Mouse (Mus musculus): Measurements from ENCODE around the gene Klc1. TPM values are rescaled to one million over a fixed set of nuclear protein-coding genes. Genes with fewer than 3 reads are reported as not detected.

Klc1 gene
- total RNA-seq, 2 experiments from 2014 or later, result 794 to 814 TPM

DNA sequence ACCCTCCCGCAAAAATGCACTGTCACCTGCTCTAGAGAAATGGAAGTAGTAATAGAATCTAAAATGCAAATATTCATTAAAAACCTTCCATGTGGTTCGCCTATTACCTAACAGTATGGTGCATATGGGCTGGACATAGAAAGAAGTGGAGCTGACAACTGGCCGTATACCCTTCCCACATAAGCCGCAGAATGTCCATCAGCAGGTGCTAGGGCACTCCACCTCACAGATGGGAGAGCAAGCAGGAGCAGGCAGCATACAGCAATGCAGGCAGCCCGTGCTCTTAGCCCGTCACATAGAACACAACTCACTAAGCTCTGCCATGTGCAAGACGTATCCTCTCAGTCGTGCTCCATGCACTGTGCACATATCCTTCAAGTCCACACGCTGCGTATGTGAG lies 88.2 kb downstream of the Klc1 start:
- no peak for DNase-seq (ENCODE audit: low spot score in 2 of 2)

DNA sequence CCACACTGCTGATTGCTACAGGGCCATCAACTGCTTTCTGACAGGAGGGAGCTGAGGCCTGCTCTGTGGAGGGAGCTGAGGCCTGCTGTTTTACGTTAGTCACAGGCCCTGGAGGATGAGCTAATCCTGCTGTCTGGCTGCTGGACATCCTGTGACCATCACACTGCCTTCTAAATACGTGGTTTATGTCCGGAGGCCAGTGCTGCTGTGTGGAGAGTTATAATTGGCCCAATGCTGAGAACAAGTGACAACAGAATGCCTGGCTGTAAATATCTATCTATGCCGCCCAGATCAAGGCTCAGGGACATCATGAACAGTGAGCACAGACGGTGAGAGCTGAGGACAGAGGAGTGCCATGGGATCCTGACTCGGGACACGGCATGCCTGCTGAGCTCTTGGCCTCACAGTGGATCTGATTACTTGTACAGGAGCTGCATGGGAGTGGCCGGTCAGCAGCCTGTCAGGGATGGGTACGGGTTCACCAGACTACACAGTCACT lies 89.7 kb downstream of the Klc1 start:
- no peak for DNase-seq (ENCODE audit: low spot score in 2 of 2)

DNA sequence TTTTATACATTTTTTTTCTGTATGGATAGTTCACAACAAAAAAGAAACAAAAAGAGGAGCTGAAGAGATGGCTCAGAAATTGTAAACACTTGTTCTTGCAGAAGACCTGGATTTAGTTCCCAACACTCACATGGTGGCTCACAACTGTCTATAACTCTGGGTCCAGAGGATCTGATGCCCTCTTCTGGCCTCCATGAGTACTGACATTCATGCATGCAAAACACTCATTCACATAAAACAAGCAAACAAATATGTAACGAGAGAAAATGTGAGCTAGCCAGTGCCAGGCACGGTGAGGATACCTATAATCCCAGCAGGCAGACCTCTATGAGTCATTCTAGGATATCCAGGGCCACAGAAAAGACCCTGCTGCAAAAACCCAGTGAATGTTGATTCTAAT lies 92.6 kb downstream of the Klc1 start:
- DNase-seq (ENCODE audit: low spot score in 2 of 2), result no peak

DNA sequence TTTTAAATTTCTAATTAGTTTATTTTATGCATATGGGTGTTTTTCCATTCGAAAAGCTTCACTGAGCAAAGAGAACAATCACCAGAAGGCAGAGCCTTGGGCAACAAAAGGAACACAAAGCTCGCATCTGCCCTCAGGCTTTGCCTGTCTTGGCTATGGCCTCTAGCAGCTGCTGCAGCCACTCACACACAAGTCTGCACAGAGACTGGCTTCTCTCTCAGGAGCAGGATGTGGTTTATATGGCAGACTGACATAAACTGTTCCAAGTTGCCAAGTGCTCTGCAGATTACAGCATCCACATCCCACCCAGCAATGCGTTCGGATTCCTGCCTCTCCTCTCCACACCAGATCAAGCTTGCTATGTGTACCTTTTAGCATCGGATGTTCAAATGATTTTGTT lies 93.1 kb downstream of the Klc1 start:
- no peak for DNase-seq (ENCODE audit: low spot score in 2 of 2)

DNA sequence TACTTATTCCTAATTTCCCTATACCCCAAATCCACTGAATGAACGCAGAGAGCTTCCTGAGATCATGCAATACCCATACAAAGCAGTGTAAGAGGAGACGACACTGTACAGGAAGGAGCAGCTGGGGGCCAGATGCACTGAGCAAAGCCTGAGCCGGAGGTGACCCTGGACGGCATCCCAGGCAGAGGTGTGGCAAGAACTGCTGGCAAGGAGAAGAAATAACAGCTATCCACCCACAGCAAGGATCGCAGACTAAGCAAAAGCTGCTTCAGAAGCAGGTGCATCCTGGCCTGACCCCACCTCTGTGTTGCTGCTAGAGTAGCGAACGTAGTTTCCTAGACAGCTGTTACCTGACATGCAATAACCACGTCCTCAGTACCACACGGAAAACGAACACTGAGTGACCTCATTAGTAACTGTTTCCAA lies 94.4 kb downstream of the Klc1 start:
- DNase-seq (ENCODE audit: low spot score in 2 of 2), result no peak

DNA sequence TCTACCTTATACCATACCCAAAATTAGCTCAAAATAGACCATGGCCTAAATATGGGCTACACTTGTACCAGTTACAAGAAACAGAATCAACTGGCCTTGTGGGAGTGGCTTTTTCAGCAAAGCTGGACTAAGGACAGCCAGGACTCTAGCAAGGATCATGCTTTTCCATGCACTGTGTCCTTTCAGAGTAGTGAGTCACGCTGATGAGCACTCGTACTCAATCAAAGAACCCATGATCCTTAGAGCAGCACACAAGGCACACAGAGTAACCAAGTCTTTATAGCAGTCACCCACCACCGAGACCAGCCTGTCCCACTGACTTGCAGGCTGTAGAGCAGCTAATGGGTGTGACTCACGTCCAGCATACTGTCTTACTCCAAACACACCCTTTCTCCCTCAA lies 94.9 kb downstream of the Klc1 start:
- no peak for DNase-seq (ENCODE audit: low spot score in 2 of 2)

DNA sequence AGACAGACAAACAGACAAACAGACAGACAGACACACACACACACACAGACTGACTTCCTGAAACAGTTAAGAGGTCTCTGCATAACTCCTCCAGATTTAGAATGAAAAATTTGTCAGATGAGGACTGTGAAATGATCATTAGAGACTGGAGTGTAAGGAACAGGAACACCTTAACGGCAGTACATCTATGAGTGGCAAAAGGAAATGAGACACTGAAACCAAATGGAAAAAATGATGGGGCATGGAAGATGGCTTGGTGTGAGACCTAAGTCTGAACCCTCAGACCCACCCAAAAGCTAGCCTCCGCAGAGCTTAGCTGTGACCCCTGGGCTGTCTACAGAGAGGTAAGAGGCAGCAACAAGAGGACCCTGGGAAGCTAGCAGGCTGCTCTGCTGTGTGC lies 96.8 kb downstream of the Klc1 start:
- DNase-seq (ENCODE audit: low spot score in 2 of 2), result no peak

Other genes starting within 250 kb of the Klc1 start
- gene Eif5, start 220.8 kb upstream of the Klc1 start, total RNA-seq (2021), result 100 to 1,000 TPM; 247 to 250 TPM
- 10 to 100 TPM; 82.9 to 94.5 TPM for gene Mark3, start 184.3 kb upstream of the Klc1 start, total RNA-seq (2021)
- gene Ckb, start 86.5 kb upstream of the Klc1 start, total RNA-seq (2021), result 1,000 to 10,000 TPM; 1,960 to 1,962 TPM
- gene Trmt61a, start 80.7 kb upstream of the Klc1 start, total RNA-seq (2021), result 10 to 100 TPM; 15.5 to 21.0 TPM
- 10 to 100 TPM; 61.7 to 62.1 TPM for gene Bag5, start 45.6 kb upstream of the Klc1 start, total RNA-seq (2021)
- 10 to 100 TPM; 36.6 to 39.1 TPM for gene Apopt1, start 45.6 kb upstream of the Klc1 start, total RNA-seq (2021)
- 1 to 10 TPM; 3.6 to 4.9 TPM for gene Xrcc3, start 55.0 kb downstream of the Klc1 start, total RNA-seq (2021)
- gene Zfyve21, start 55.3 kb downstream of the Klc1 start, total RNA-seq (2021), result 10 to 100 TPM; 20.7 to 21.1 TPM
- gene Ppp1r13b, start 149.3 kb downstream of the Klc1 start, total RNA-seq (2021), result 10 to 100 TPM; 58.8 to 67.3 TPM
- gene Atp5mpl, start 208.1 kb downstream of the Klc1 start, total RNA-seq (2021), result 100 to 1,000 TPM; 353 to 384 TPM
- gene Tdrd9, start 212.7 kb downstream of the Klc1 start, total RNA-seq (2021), result under 1 TPM; 0.26 to 0.33 TPM
- gene Rd3l, start 222.5 kb downstream of the Klc1 start, total RNA-seq (2021), result under 1 TPM in 1 of 2 experiments, not detected in 1; 0.37 TPM